Mouse (Mus musculus): ENCODE measurements around the gene Sycn. TPM values are rescaled to one million over a fixed set of nuclear protein-coding genes. Genes with fewer than 3 reads are reported as not detected.
A peak's percentile ranks its signal among the peaks of the same experiment; 100 is the strongest.
"Not testable (repeated sequence)": the region's sequence is repeated elsewhere in the genome, so short reads cannot be mapped to it uniquely, and the experiment has no call there.

Gene Sycn
- polyA plus RNA-seq (2014; fragmentation: Nextera tagmentation; extraction: Ambion mirVana), result not detected in 2 replicates

- 85% methylated on average over 4 of the region's 4 CpGs for WGBS
- DNase-seq (ENCODE audit: low spot score) (no peak), ATAC-seq (ENCODE audit: low FRiP score) (no peak)
- Histone ChIP-seq H3K36me3 (replicated peaks; ENCODE audit: control insufficient read depth, insufficient read depth) (no peaks in the 10 kb centered on the region), H3K4me2 (replicated peaks) (no peak within 1 kb of the TSS), H3K4me1 (replicated peaks; ENCODE audit: control insufficient read depth, insufficient read depth, low read length) (0 out of 2 replicates have a peak, but pooled peaks cover 4% of the 10 kb centered on the region), H3K9ac (no peak within 1 kb of the TSS), H3K9me3 (ENCODE audit: control insufficient read depth, low read length) (no peaks in the 10 kb centered on the region), H3K27ac (no peak within 1 kb of the TSS), H3K27me3 (ENCODE audit: control insufficient read depth, insufficient read depth, low read length) (peaks cover 18% of the 10 kb centered on the region), H3K4me3 (replicated peaks; ENCODE audit: low read length) (no peak within 1 kb of the TSS)
Measured at GRCm38 (mm10) chr7:28540526-28540925, at the start of gene Sycn. Gene Sycn, plus strand, starts transcription at chr7:28540885.

GRCm38 (mm10) chr7:28490903-28491302 lies 49.8 kb upstream of the Sycn start:
- H3K9me3 ChIP-seq (ENCODE audit: control insufficient read depth, low read length), result no peaks in the 10 kb centered on the region
- 36% methylated on average over 13 of the region's 14 CpGs for WGBS
- no peaks in the 10 kb centered on the region for H3K36me3 ChIP-seq (replicated peaks; ENCODE audit: control insufficient read depth, insufficient read depth)
- H3K27me3 ChIP-seq (ENCODE audit: control insufficient read depth, insufficient read depth, low read length), result peaks cover 19% of the 10 kb centered on the region; the same call in 1 of the 2 replicates
- no peak for ATAC-seq (ENCODE audit: low FRiP score)
- H3K4me1 ChIP-seq (replicated peaks; ENCODE audit: control insufficient read depth, insufficient read depth, low read length), result peaks cover 8% of the 10 kb centered on the region
- 0 out of 2 replicates have a peak overlapping the region, but pooled peaks have one; percentile 11 for H3K4me2 ChIP-seq (replicated peaks)
- H3K9ac ChIP-seq, result no peak overlapping the region
- H3K27ac ChIP-seq, result no peak overlapping the region
- DNase-seq (ENCODE audit: low spot score), result no peak
- H3K4me3 ChIP-seq (replicated peaks; ENCODE audit: low read length), result no peak overlapping the region

GRCm38 (mm10) chr7:28492310-28492709 lies 48.4 kb upstream of the Sycn start:
- 90% methylated on average over 8 of the region's 8 CpGs for WGBS
- H3K4me3 ChIP-seq (replicated peaks; ENCODE audit: low read length), result no peak overlapping the region

GRCm38 (mm10) chr7:28495426-28495825 lies 45.3 kb upstream of the Sycn start:
- Histone ChIP-seq H3K4me3 (replicated peaks; ENCODE audit: low read length) (no peak overlapping the region), H3K27ac (no peak overlapping the region), H3K4me2 (replicated peaks) (no peak overlapping the region), H3K4me1 (replicated peaks; ENCODE audit: control insufficient read depth, insufficient read depth, low read length) (no peaks in the 10 kb centered on the region), H3K36me3 (replicated peaks; ENCODE audit: control insufficient read depth, insufficient read depth) (no peaks in the 10 kb centered on the region), H3K9me3 (ENCODE audit: control insufficient read depth, low read length) (no peaks in the 10 kb centered on the region), H3K9ac (peak overlapping the region; percentile 20; the same call in 1 of the 2 replicates), H3K27me3 (ENCODE audit: control insufficient read depth, insufficient read depth, low read length) (no peaks in the 10 kb centered on the region)
- WGBS, result 64% methylated on average over 11 of the region's 11 CpGs
- peak; percentile 35 for DNase-seq (ENCODE audit: low spot score)
- ATAC-seq (ENCODE audit: low FRiP score), result no peak

More at GRCm38 (mm10) chr7:28492310-28492709, 48.4 kb upstream of the Sycn start:
- H3K9me3 ChIP-seq (ENCODE audit: control insufficient read depth, low read length), result no peaks in the 10 kb centered on the region
- DNase-seq (ENCODE audit: low spot score), result no peak
- peaks cover 8% of the 10 kb centered on the region for H3K4me1 ChIP-seq (replicated peaks; ENCODE audit: control insufficient read depth, insufficient read depth, low read length)
- H3K36me3 ChIP-seq (replicated peaks; ENCODE audit: control insufficient read depth, insufficient read depth), result no peaks in the 10 kb centered on the region
- no peak overlapping the region for H3K4me2 ChIP-seq (replicated peaks)
- ATAC-seq (ENCODE audit: low FRiP score), result no peak
- H3K27me3 ChIP-seq (ENCODE audit: control insufficient read depth, insufficient read depth, low read length), result peaks cover 13% of the 10 kb centered on the region; the same call in 1 of the 2 replicates
- H3K27ac ChIP-seq, result no peak overlapping the region
- no peak overlapping the region for H3K9ac ChIP-seq

GRCm38 (mm10) chr7:28505585-28505984 lies 35.1 kb upstream of the Sycn start:
- DNase-seq (ENCODE audit: low spot score) (no peak), ATAC-seq (ENCODE audit: low FRiP score) (no peak)
- Histone ChIP-seq H3K4me2 (replicated peaks) (no peak overlapping the region), H3K4me3 (replicated peaks; ENCODE audit: low read length) (no peak overlapping the region), H3K4me1 (replicated peaks; ENCODE audit: control insufficient read depth, insufficient read depth, low read length) (no peaks in the 10 kb centered on the region), H3K9ac (no peak overlapping the region), H3K27me3 (ENCODE audit: control insufficient read depth, insufficient read depth, low read length) (no peaks in the 10 kb centered on the region), H3K27ac (no peak overlapping the region), H3K9me3 (ENCODE audit: control insufficient read depth, low read length) (0 out of 2 replicates have a peak, but pooled peaks cover 6% of the 10 kb centered on the region), H3K36me3 (replicated peaks; ENCODE audit: control insufficient read depth, insufficient read depth) (no peaks in the 10 kb centered on the region)
- 8% methylated on average over 5 of the region's 5 CpGs for WGBS

- H3K9ac ChIP-seq; H3K4me3 ChIP-seq (replicated peaks; ENCODE audit: low read length); H3K27ac ChIP-seq; H3K36me3 ChIP-seq (replicated peaks; ENCODE audit: control insufficient read depth, insufficient read depth); ATAC-seq (ENCODE audit: low FRiP score); H3K4me2 ChIP-seq (replicated peaks); H3K9me3 ChIP-seq (ENCODE audit: control insufficient read depth, low read length); H3K4me1 ChIP-seq (replicated peaks; ENCODE audit: control insufficient read depth, insufficient read depth, low read length); H3K27me3 ChIP-seq (ENCODE audit: control insufficient read depth, insufficient read depth, low read length); DNase-seq (ENCODE audit: low spot score): not testable (repeated sequence)
- WGBS, result 63% methylated on average over 1 of the region's 2 CpGs
Measured at GRCm38 (mm10) chr7:28509121-28509520, 31.6 kb upstream of the Sycn start.

GRCm38 (mm10) chr7:28510405-28510974 lies 30.2 kb upstream of the Sycn start, which contains the start of gene Ifnl2:
Gene Ifnl2, minus strand, starts transcription at chr7:28510455.
- 67% methylated on average over 8 of the region's 8 CpGs for WGBS
- H3K36me3 ChIP-seq (replicated peaks; ENCODE audit: control insufficient read depth, insufficient read depth); H3K4me2 ChIP-seq (replicated peaks); DNase-seq (ENCODE audit: low spot score); H3K27ac ChIP-seq; H3K9ac ChIP-seq; H3K4me3 ChIP-seq (replicated peaks; ENCODE audit: low read length); H3K27me3 ChIP-seq (ENCODE audit: control insufficient read depth, insufficient read depth, low read length); H3K4me1 ChIP-seq (replicated peaks; ENCODE audit: control insufficient read depth, insufficient read depth, low read length); H3K9me3 ChIP-seq (ENCODE audit: control insufficient read depth, low read length); ATAC-seq (ENCODE audit: low FRiP score): not testable (repeated sequence)

GRCm38 (mm10) chr7:28511441-28511840 lies 29.2 kb upstream of the Sycn start:
- Histone ChIP-seq H3K4me2 (replicated peaks) (no peak overlapping the region), H3K27ac (no peak overlapping the region), H3K36me3 (replicated peaks; ENCODE audit: control insufficient read depth, insufficient read depth) (no peaks in the 10 kb centered on the region), H3K9me3 (ENCODE audit: control insufficient read depth, low read length) (no peaks in the 10 kb centered on the region), H3K4me3 (replicated peaks; ENCODE audit: low read length) (no peak overlapping the region), H3K9ac (no peak overlapping the region), H3K4me1 (replicated peaks; ENCODE audit: control insufficient read depth, insufficient read depth, low read length) (no peaks in the 10 kb centered on the region), H3K27me3 (ENCODE audit: control insufficient read depth, insufficient read depth, low read length) (no peaks in the 10 kb centered on the region)
- no peak for DNase-seq (ENCODE audit: low spot score)
- 77% methylated on average over 8 of the region's 8 CpGs for WGBS
- no peak for ATAC-seq (ENCODE audit: low FRiP score)

- H3K9ac ChIP-seq; H3K4me1 ChIP-seq (replicated peaks; ENCODE audit: control insufficient read depth, insufficient read depth, low read length); H3K4me3 ChIP-seq (replicated peaks; ENCODE audit: low read length); H3K27me3 ChIP-seq (ENCODE audit: control insufficient read depth, insufficient read depth, low read length); H3K4me2 ChIP-seq (replicated peaks); DNase-seq (ENCODE audit: low spot score); H3K9me3 ChIP-seq (ENCODE audit: control insufficient read depth, low read length); H3K27ac ChIP-seq; H3K36me3 ChIP-seq (replicated peaks; ENCODE audit: control insufficient read depth, insufficient read depth); ATAC-seq (ENCODE audit: low FRiP score): not testable (repeated sequence)
- 87% methylated on average over 5 of the region's 6 CpGs for WGBS
Measured at GRCm38 (mm10) chr7:28522536-28522935, 18.1 kb upstream of the Sycn start, which contains the start of gene Ifnl3. Gene Ifnl3, plus strand, starts transcription at chr7:28522836.
